Mouse (Mus musculus) hindbrain, embryonic 13.5 days (tissue): ENCODE measurements around the gene Col6a3. TPM values are rescaled to one million over a fixed set of nuclear protein-coding genes. Genes with fewer than 3 reads are reported as not detected.

Experiments
- ATAC-seq: fragments of 200-750 bp; cut with Nextera tagmentation; 2 replicates; pipeline ENCODE4 v1.8.0; 2017; ENCODE audit warnings: moderate TSS enrichment; ENCODE audit not compliant: low FRiP score
- H3K27ac ChIP-seq: fragments of 300-500 bp; sonication (generic); 2 replicates; pipeline ENCODE4 v1.5.1; 2015; ENCODE audit warnings: inconsistent platforms, mild to moderate bottlenecking, moderate library complexity
- H3K27me3 ChIP-seq: fragments of 300-500 bp; sonication (generic); 2 replicates; pipeline ENCODE4 v1.6.1; 2015; ENCODE audit warnings: mild to moderate bottlenecking, inconsistent platforms
- H3K36me3 ChIP-seq: fragments of 300-500 bp; sonication (generic); 2 replicates; pipeline ENCODE4 v1.6.1; 2015; ENCODE audit warnings: mild to moderate bottlenecking, inconsistent platforms
- H3K4me1 ChIP-seq: fragments of 300-500 bp; sonication (generic); replicated peaks from 2 replicates; pipeline ENCODE4 v1.6.1; 2015; ENCODE audit warnings: inconsistent platforms
- H3K4me2 ChIP-seq: fragments of 300-500 bp; sonication (generic); 2 replicates; pipeline ENCODE4 v1.6.1; 2015; ENCODE audit warnings: inconsistent platforms, mild to moderate bottlenecking, moderate library complexity
- H3K4me3 ChIP-seq: fragments of 300-500 bp; sonication (generic); 2 replicates; pipeline ENCODE4 v1.5.1; 2015; ENCODE audit warnings: mild to moderate bottlenecking, inconsistent platforms
- H3K9ac ChIP-seq: fragments of 300-500 bp; sonication (generic); 2 replicates; pipeline ENCODE4 v1.6.1; 2015; ENCODE audit warnings: mild to moderate bottlenecking, inconsistent platforms
- H3K9me3 ChIP-seq: fragments of 300-500 bp; sonication (generic); 2 replicates; pipeline ENCODE4 v1.6.1; 2016; ENCODE audit warnings: inconsistent platforms
- WGBS: fragments of 180-500 bp; shearing (Covaris S2); methylation state at CpG from one replicate; pipeline ENCODE4 v1.1.7; 2015; 5-methylcytosine and 5-hydroxymethylcytosine counted together
- polyA plus RNA-seq: library from polyadenylated mRNA; unstranded; fragments of >200 nt; fragmentation: Nextera tagmentation; extraction: Ambion mirVana; gene quantifications from 2 replicates; pipeline ENCODE4 v1.2.1, GENCODE M21; 2015

The Col6a3 gene
- polyA plus RNA-seq, 1 experiment from 2014 or later = 6.4 TPM

GRCm38 (mm10) chr1:90838657-90839056 is 5.1 kb downstream of the Col6a3 start:
- Histone ChIP-seq H3K27ac (no peak overlapping the region), H3K36me3 (no peaks in the 10 kb centered on the region), H3K9me3 (no peaks in the 10 kb centered on the region), H3K4me2 (no peak overlapping the region), H3K4me1 (peaks cover 4% of the 10 kb centered on the region; the same call in 1 of the 2 replicates), H3K27me3 (no peaks in the 10 kb centered on the region), H3K4me3 (no peak overlapping the region), H3K9ac (no peak overlapping the region)
- ATAC-seq = no peak
- 86% methylated on average over 4 of the region's 4 CpGs for WGBS

GRCm38 (mm10) chr1:90838221-90838620 is 5.5 kb downstream of the Col6a3 start:
- no peak for ATAC-seq
- Histone ChIP-seq H3K4me1 (peaks cover 4% of the 10 kb centered on the region; the same call in 1 of the 2 replicates), H3K9ac (no peak overlapping the region), H3K9me3 (no peaks in the 10 kb centered on the region), H3K36me3 (no peaks in the 10 kb centered on the region), H3K27ac (no peak overlapping the region), H3K4me3 (no peak overlapping the region), H3K4me2 (no peak overlapping the region), H3K27me3 (no peaks in the 10 kb centered on the region)
- WGBS = 73% methylated on average over 12 of the region's 12 CpGs

- Histone ChIP-seq H3K4me3 (no peak overlapping the region), H3K9ac (no peak overlapping the region), H3K27me3 (no peaks in the 10 kb centered on the region), H3K4me2 (no peak overlapping the region), H3K9me3 (no peaks in the 10 kb centered on the region), H3K27ac (no peak overlapping the region), H3K4me1 (peaks cover 4% of the 10 kb centered on the region; the same call in 1 of the 2 replicates), H3K36me3 (no peaks in the 10 kb centered on the region)
- 64% methylated on average over 5 of the region's 5 CpGs for WGBS
- ATAC-seq = no peak
These were observed 7.5 kb downstream of the Col6a3 start for GRCm38 (mm10) chr1:90836178-90836740.

- H3K9ac ChIP-seq = no peak overlapping the region
- H3K27me3 ChIP-seq = no peaks in the 10 kb centered on the region
- no peak overlapping the region for H3K27ac ChIP-seq
- no peaks in the 10 kb centered on the region for H3K9me3 ChIP-seq
- H3K4me1 ChIP-seq = no peaks in the 10 kb centered on the region; the same call in 1 of the 2 replicates
- H3K4me2 ChIP-seq = no peak overlapping the region
- 72% methylated on average over 6 of the region's 6 CpGs for whole genome bisulfite sequencing
- H3K4me3 ChIP-seq = no peak overlapping the region
- no peak for ATAC-seq
- no peaks in the 10 kb centered on the region for H3K36me3 ChIP-seq
These were observed 9.1 kb downstream of the Col6a3 start for GRCm38 (mm10) chr1:90834701-90835100.

GRCm38 (mm10) chr1:90830006-90830405 is 13.8 kb downstream of the Col6a3 start:
- Histone ChIP-seq H3K4me2 (no peak overlapping the region), H3K4me1 (no peaks in the 10 kb centered on the region), H3K27me3 (no peaks in the 10 kb centered on the region), H3K36me3 (no peaks in the 10 kb centered on the region), H3K27ac (no peak overlapping the region), H3K9me3 (no peaks in the 10 kb centered on the region), H3K9ac (no peak overlapping the region), H3K4me3 (no peak overlapping the region)
- 56% methylated on average over 6 of the region's 6 CpGs for WGBS
- ATAC-seq = no peak

GRCm38 (mm10) chr1:90813226-90813625 is 30.5 kb downstream of the Col6a3 start:
- Histone ChIP-seq H3K36me3 (no peaks in the 10 kb centered on the region), H3K4me2 (no peak overlapping the region), H3K27ac (no peak overlapping the region), H3K9ac (no peak overlapping the region), H3K4me1 (no peaks in the 10 kb centered on the region; the same call in 1 of the 2 replicates), H3K4me3 (no peak overlapping the region), H3K9me3 (no peaks in the 10 kb centered on the region), H3K27me3 (no peaks in the 10 kb centered on the region)
- 55% methylated on average over 15 of the region's 15 CpGs for WGBS
- ATAC-seq = no peak

GRCm38 (mm10) chr1:90808930-90809329 is 34.8 kb downstream of the Col6a3 start:
- H3K9ac ChIP-seq = no peak overlapping the region
- H3K4me2 ChIP-seq = no peak overlapping the region
- no peaks in the 10 kb centered on the region for H3K9me3 ChIP-seq
- H3K27ac ChIP-seq = no peak overlapping the region
- ATAC-seq = no peak
- H3K4me1 ChIP-seq = no peaks in the 10 kb centered on the region; the same call in 1 of the 2 replicates
- 83% methylated on average over 9 of the region's 9 CpGs for WGBS
- H3K36me3 ChIP-seq = no peaks in the 10 kb centered on the region
- no peaks in the 10 kb centered on the region for H3K27me3 ChIP-seq
- H3K4me3 ChIP-seq = no peak overlapping the region

GRCm38 (mm10) chr1:90803104-90803503 is 40.7 kb downstream of the Col6a3 start:
- Histone ChIP-seq H3K27ac (no peak overlapping the region), H3K4me3 (no peak overlapping the region), H3K27me3 (no peaks in the 10 kb centered on the region), H3K36me3 (no peaks in the 10 kb centered on the region), H3K9ac (no peak overlapping the region), H3K9me3 (0 out of 2 replicates have a peak, but pooled peaks cover 2% of the 10 kb centered on the region), H3K4me1 (no peaks in the 10 kb centered on the region), H3K4me2 (no peak overlapping the region)
- 86% methylated on average over 4 of the region's 4 CpGs for WGBS
- ATAC-seq = no peak

- Histone ChIP-seq H3K9me3 (0 out of 2 replicates have a peak, but pooled peaks cover 2% of the 10 kb centered on the region), H3K4me1 (no peaks in the 10 kb centered on the region), H3K9ac (no peak overlapping the region), H3K36me3 (no peaks in the 10 kb centered on the region), H3K27me3 (no peaks in the 10 kb centered on the region), H3K4me2 (no peak overlapping the region), H3K4me3 (no peak overlapping the region), H3K27ac (no peak overlapping the region)
- WGBS = 91% methylated on average over 13 of the region's 13 CpGs
- no peak for ATAC-seq
These were observed 42.7 kb downstream of the Col6a3 start for GRCm38 (mm10) chr1:90801067-90801466.

- Histone ChIP-seq H3K27me3 (no peaks in the 10 kb centered on the region), H3K9ac (no peak overlapping the region), H3K27ac (no peak overlapping the region), H3K4me3 (no peak overlapping the region), H3K9me3 (0 out of 2 replicates have a peak, but pooled peaks cover 2% of the 10 kb centered on the region), H3K36me3 (no peaks in the 10 kb centered on the region), H3K4me2 (no peak overlapping the region), H3K4me1 (no peaks in the 10 kb centered on the region)
- no peak for ATAC-seq
- 92% methylated on average over 3 of the region's 3 CpGs for WGBS
These were observed 43.3 kb downstream of the Col6a3 start for GRCm38 (mm10) chr1:90800466-90800865.

GRCm38 (mm10) chr1:90797276-90797891 is 46.4 kb downstream of the Col6a3 start:
- Histone ChIP-seq H3K9ac (no peak overlapping the region), H3K4me1 (no peaks in the 10 kb centered on the region), H3K36me3 (no peaks in the 10 kb centered on the region), H3K9me3 (no peaks in the 10 kb centered on the region), H3K4me2 (no peak overlapping the region), H3K4me3 (no peak overlapping the region), H3K27me3 (no peaks in the 10 kb centered on the region), H3K27ac (no peak overlapping the region)
- WGBS = 80% methylated on average over 6 of the region's 6 CpGs
- no peak for ATAC-seq

- no peak overlapping the region for H3K27ac ChIP-seq
- WGBS = 93% methylated on average over 4 of the region's 4 CpGs
- H3K4me1 ChIP-seq = no peaks in the 10 kb centered on the region
- H3K4me3 ChIP-seq = no peak overlapping the region
- no peaks in the 10 kb centered on the region for H3K36me3 ChIP-seq
- no peak overlapping the region for H3K9ac ChIP-seq
- H3K9me3 ChIP-seq = no peaks in the 10 kb centered on the region
- H3K4me2 ChIP-seq = no peak overlapping the region
- no peaks in the 10 kb centered on the region for H3K27me3 ChIP-seq
- ATAC-seq = no peak
These were observed 50.4 kb downstream of the Col6a3 start for GRCm38 (mm10) chr1:90793368-90793767.

- H3K4me1 ChIP-seq = no peaks in the 10 kb centered on the region
- H3K4me3 ChIP-seq = no peak overlapping the region
- H3K4me2 ChIP-seq = no peak overlapping the region
- H3K9ac ChIP-seq = no peak overlapping the region
- no peaks in the 10 kb centered on the region for H3K36me3 ChIP-seq
- H3K9me3 ChIP-seq = no peaks in the 10 kb centered on the region
- H3K27me3 ChIP-seq = no peaks in the 10 kb centered on the region
- WGBS = 89% methylated on average over 4 of the region's 4 CpGs
- ATAC-seq = no peak
- H3K27ac ChIP-seq = no peak overlapping the region
These were observed 52.8 kb downstream of the Col6a3 start for GRCm38 (mm10) chr1:90790925-90791324.
